Mouse (Mus musculus): ENCODE measurements around the gene Ifnk. TPM values are rescaled to one million over a fixed set of nuclear protein-coding genes. Genes with fewer than 3 reads are reported as not detected.

Ifnk gene
- not detected for polyA plus RNA-seq (2014; fragmentation: Illumina TruSeq; extraction: RNeasy Lipid Tissue Mini Kit (QIAGEN cat#74804); ENCODE audit: low replicate concordance)

GRCm38 (mm10) chr4:35151756-35152155 lies at the start of gene Ifnk:
Gene Ifnk, plus strand, starts transcription at chr4:35152056.

GRCm38 (mm10) chr4:35156751-35157611 lies 5.1 kb downstream of the Ifnk start, which contains the start of gene Mob3b:
Gene Mob3b, minus strand, starts transcription at chr4:35157484.

Other genes starting within 250 kb of the Ifnk start
- 28.3 TPM for gene Mob3b, start 5.4 kb downstream of the Ifnk start, polyA plus RNA-seq (2014; fragmentation: Illumina TruSeq; extraction: RNeasy Lipid Tissue Mini Kit (QIAGEN cat#74804); ENCODE audit: low replicate concordance)
- 17.0 TPM for gene C9orf72, start 74.1 kb downstream of the Ifnk start, polyA plus RNA-seq (2014; fragmentation: Illumina TruSeq; extraction: RNeasy Lipid Tissue Mini Kit (QIAGEN cat#74804); ENCODE audit: low replicate concordance)

All from small intestine, adult 10 weeks (tissue).